Mouse (Mus musculus) MEL (cell line): Measurements from ENCODE around the gene Ecm2. TPM values are rescaled to one million over a fixed set of nuclear protein-coding genes. Genes with fewer than 3 reads are reported as not detected.

Experiments used
- DNase-seq: peaks from one replicate; pipeline ENCODE4 v3.0.0; 2011; ENCODE audit warnings: low read depth, low spot score
- H3K27ac ChIP-seq: 2 replicates; pipeline ENCODE4 v1.5.1; 2012; ENCODE audit warnings: low read depth, mild to moderate bottlenecking, control low read depth, low read length, moderate library complexity; ENCODE audit not compliant: control insufficient read depth
- H3K27me3 ChIP-seq, 2 experiments: fragments of 150-350 bp in 1 of 2; sonication (generic) in 1 of 2; 2 replicates each; pipeline ENCODE4 v1.6.1; 2012; ENCODE audit warnings: low read length in 2 of 2, mild to moderate bottlenecking in 2 of 2, improper control_type of control experiment in 1 of 2, moderate library complexity in 1 of 2; ENCODE audit not compliant: insufficient read depth in 2 of 2, control insufficient read depth in 1 of 2
- H3K36me3 ChIP-seq, 2 experiments: 2 replicates each; pipeline ENCODE4 v1.6.1; 2012 to 2014; ENCODE audit warnings: low read length in 2 of 2, improper control_type of control experiment in 1 of 2, inconsistent platforms in 1 of 2, mild to moderate bottlenecking in 1 of 2; ENCODE audit not compliant: insufficient read depth in 2 of 2, control insufficient read depth in 1 of 2
- H3K4me1 ChIP-seq, 2 experiments: fragments of 150-350 bp in 1 of 2; sonication (generic) in 1 of 2; 2 replicates each; pipeline ENCODE4 v1.6.1; 2012; ENCODE audit warnings: low read length in 2 of 2, improper control_type of control experiment in 1 of 2, mild to moderate bottlenecking in 1 of 2; ENCODE audit not compliant: insufficient read depth in 2 of 2, control insufficient read depth in 1 of 2
- H3K4me3 ChIP-seq, 2 experiments: fragments of 150-350 bp in 1 of 2; sonication (generic) in 1 of 2; 2 replicates each; pipeline ENCODE4 v1.5.1; 2012; ENCODE audit warnings: low read depth in 2 of 2, low read length in 2 of 2, mild to moderate bottlenecking in 2 of 2, moderate library complexity in 2 of 2, control low read depth in 1 of 2, improper control_type of control experiment in 1 of 2; ENCODE audit not compliant: control insufficient read depth in 1 of 2, insufficient read depth in 1 of 2
- H3K79me2 ChIP-seq: 2 replicates; pipeline ENCODE4 v1.6.1; 2012; ENCODE audit warnings: mild to moderate bottlenecking, low read length, moderate library complexity; ENCODE audit not compliant: control insufficient read depth, poor library complexity, insufficient read depth
- H3K9ac ChIP-seq: 2 replicates; pipeline ENCODE4 v1.6.1; 2012; ENCODE audit warnings: low read depth, mild to moderate bottlenecking, control low read depth, low read length, moderate library complexity; ENCODE audit not compliant: control insufficient read depth, poor library complexity, severe bottlenecking
- H3K9me3 ChIP-seq: fragments of 150-350 bp; sonication (generic); replicated peaks from 2 replicates; pipeline ENCODE4 v1.6.1; 2012; ENCODE audit warnings: mild to moderate bottlenecking, low read length, improper control_type of control experiment, moderate library complexity; ENCODE audit not compliant: insufficient read depth
- BHLHE40 ChIP-seq: IDR thresholded peaks from 2 replicates; pipeline ENCODE4 v1.6.1; 2012; ENCODE audit warnings: low read depth, mild to moderate bottlenecking, inconsistent platforms, low read length, improper control_type of control experiment, borderline replicate concordance
- CHD1 ChIP-seq: IDR thresholded peaks from 2 replicates; pipeline ENCODE4 v1.6.1; 2012; ENCODE audit warnings: low read depth, mild to moderate bottlenecking, inconsistent platforms, low read length, improper control_type of control experiment
- CHD2 ChIP-seq: IDR thresholded peaks from 2 replicates; pipeline ENCODE4 v1.6.1; 2011; ENCODE audit warnings: low read length, improper control_type of control experiment
- E2F4 ChIP-seq: IDR thresholded peaks from 2 replicates; pipeline ENCODE4 v1.6.1; 2011; ENCODE audit warnings: low read depth, low read length, improper control_type of control experiment, borderline replicate concordance
- ELF1 ChIP-seq: IDR thresholded peaks from 2 replicates; pipeline ENCODE4 v1.6.1; 2014; ENCODE audit warnings: low read depth, mild to moderate bottlenecking, inconsistent platforms, low read length, improper control_type of control experiment, moderate library complexity
- EP300 ChIP-seq, 2 experiments: IDR thresholded peaks; 2 replicates each; pipeline ENCODE4 v1.6.1; 2011; ENCODE audit warnings: improper control_type of control experiment in 2 of 2, low read length in 2 of 2, low read depth in 1 of 2, mild to moderate bottlenecking in 1 of 2
- GABPA ChIP-seq: IDR thresholded peaks from 2 replicates; pipeline ENCODE4 v1.6.1; 2012; ENCODE audit warnings: low read depth, mild to moderate bottlenecking, inconsistent platforms, low read length, improper control_type of control experiment, moderate library complexity
- GATA1 ChIP-seq: IDR thresholded peaks from 2 replicates; pipeline ENCODE4 v1.6.1; 2011; ENCODE audit warnings: low read depth, low read length, improper control_type of control experiment
- JUND ChIP-seq: IDR thresholded peaks from 2 replicates; pipeline ENCODE4 v1.6.1; 2011; ENCODE audit warnings: low read depth, mild to moderate bottlenecking, improper control_type of control experiment, low read length
- MAFK ChIP-seq: IDR thresholded peaks from 2 replicates; pipeline ENCODE4 v1.6.1; 2011; ENCODE audit warnings: low read depth, mild to moderate bottlenecking, low read length, improper control_type of control experiment, borderline replicate concordance
- MAZ ChIP-seq: IDR thresholded peaks from 2 replicates; pipeline ENCODE4 v1.6.1; 2012; ENCODE audit warnings: low read depth, mild to moderate bottlenecking, inconsistent platforms, low read length, improper control_type of control experiment
- MEF2A ChIP-seq: IDR thresholded peaks from 2 replicates; pipeline ENCODE4 v1.6.1; 2014; ENCODE audit warnings: low read depth, mild to moderate bottlenecking, inconsistent platforms, low read length, improper control_type of control experiment; ENCODE audit not compliant: poor library complexity, insufficient replicate concordance, severe bottlenecking; ENCODE audit errors: extremely low read depth
- MYB ChIP-seq: IDR thresholded peaks from 2 replicates; pipeline ENCODE4 v1.6.1; 2011; ENCODE audit warnings: mild to moderate bottlenecking, low read depth, low read length, improper control_type of control experiment
- NELFE ChIP-seq: IDR thresholded peaks from 2 replicates; pipeline ENCODE4 v1.6.1; 2011; ENCODE audit warnings: low read depth, low read length, improper control_type of control experiment
- NRF1 ChIP-seq: IDR thresholded peaks from 2 replicates; pipeline ENCODE4 v1.6.1; 2014; ENCODE audit warnings: low read depth, mild to moderate bottlenecking, inconsistent platforms, low read length, improper control_type of control experiment, moderate library complexity; ENCODE audit not compliant: poor library complexity, insufficient read depth, severe bottlenecking
- POLR2AphosphoS2 ChIP-seq: IDR thresholded peaks from 2 replicates; pipeline ENCODE4 v1.6.1; 2011; ENCODE audit warnings: low read length, improper control_type of control experiment
- POLR2AphosphoS5 ChIP-seq: IDR thresholded peaks from 2 replicates; pipeline ENCODE4 v1.6.1; 2012; ENCODE audit warnings: low read depth, borderline replicate concordance, mild to moderate bottlenecking, inconsistent platforms, low read length, moderate library complexity, mixed read lengths
- RAD21 ChIP-seq: IDR thresholded peaks from 2 replicates; pipeline ENCODE4 v1.6.1; 2011; ENCODE audit warnings: mild to moderate bottlenecking, low read depth, low read length, improper control_type of control experiment
- RCOR1 ChIP-seq: IDR thresholded peaks from 2 replicates; pipeline ENCODE4 v1.6.1; 2012; ENCODE audit warnings: low read depth, mild to moderate bottlenecking, inconsistent platforms, low read length, improper control_type of control experiment
- SIN3A ChIP-seq: IDR thresholded peaks from 2 replicates; pipeline ENCODE4 v1.6.1; 2012; ENCODE audit warnings: low read length, improper control_type of control experiment, inconsistent platforms
- SMC3 ChIP-seq: IDR thresholded peaks from 2 replicates; pipeline ENCODE4 v1.6.1; 2011; ENCODE audit warnings: low read depth, low read length, improper control_type of control experiment
- TAL1 ChIP-seq: IDR thresholded peaks from 2 replicates; pipeline ENCODE4 v1.6.1; 2012; ENCODE audit warnings: mild to moderate bottlenecking, inconsistent platforms, low read length, moderate library complexity, mixed read lengths
- TBP ChIP-seq: IDR thresholded peaks from 2 replicates; pipeline ENCODE4 v1.8.0; 2011; ENCODE audit warnings: low read depth, low read length, improper control_type of control experiment
- TCF12 ChIP-seq: IDR thresholded peaks from 2 replicates; pipeline ENCODE4 v1.6.1; 2014; ENCODE audit warnings: low read depth, mild to moderate bottlenecking, inconsistent platforms, low read length, improper control_type of control experiment, moderate library complexity
- UBTF ChIP-seq: IDR thresholded peaks from 2 replicates; pipeline ENCODE4 v1.6.1; 2012; ENCODE audit warnings: low read depth, mild to moderate bottlenecking, inconsistent platforms, low read length, improper control_type of control experiment, moderate library complexity, borderline replicate concordance; ENCODE audit not compliant: insufficient read depth
- USF2 ChIP-seq, 2 experiments: IDR thresholded peaks; 2 replicates each; pipeline ENCODE4 v1.6.1; 2011 to 2012; ENCODE audit warnings: improper control_type of control experiment in 2 of 2, low read length in 2 of 2, borderline replicate concordance in 1 of 2, inconsistent platforms in 1 of 2, low read depth in 1 of 2, mild to moderate bottlenecking in 1 of 2; ENCODE audit not compliant: insufficient read depth in 1 of 2
- ZC3H11A ChIP-seq: IDR thresholded peaks from 2 replicates; pipeline ENCODE4 v1.6.1; 2012; ENCODE audit warnings: low read depth, mild to moderate bottlenecking, inconsistent platforms, low read length, improper control_type of control experiment
- ZMIZ1 ChIP-seq: IDR thresholded peaks from 2 replicates; pipeline ENCODE4 v1.6.1; 2012; ENCODE audit warnings: low read depth, mild to moderate bottlenecking, inconsistent platforms, low read length, improper control_type of control experiment, moderate library complexity
- ZNF384 ChIP-seq: IDR thresholded peaks from 2 replicates; pipeline ENCODE4 v1.6.1; 2012; ENCODE audit warnings: low read depth, mild to moderate bottlenecking, inconsistent platforms, low read length, improper control_type of control experiment
- polyA plus RNA-seq, 2 experiments: library from polyadenylated mRNA; stranded (reverse) in 1 of 2; unstranded in 1 of 2; fragments of >175 nt in 1 of 2; fragments of >200 nt in 1 of 2; gene quantifications; 2 replicates each; pipeline versions ENCODE4 v1.2.1 to v1.2.4; 2012; ENCODE audit warnings: low replicate concordance in 2 of 2, low read depth in 1 of 2; ENCODE audit not compliant: insufficient read length in 2 of 2, insufficient read depth in 1 of 2, missing spikeins in 1 of 2
- total RNA-seq: library from RNA; depleted of rRNA; stranded (reverse); fragments of 300-350 nt; gene quantifications from 2 replicates; pipeline ENCODE4 v1.2.3, GENCODE M21; 2012

The Ecm2 gene
- total and polyA plus RNA-seq, 3 experiments: 0.04 to 0.08 TPM; not detected in 1

DNA sequence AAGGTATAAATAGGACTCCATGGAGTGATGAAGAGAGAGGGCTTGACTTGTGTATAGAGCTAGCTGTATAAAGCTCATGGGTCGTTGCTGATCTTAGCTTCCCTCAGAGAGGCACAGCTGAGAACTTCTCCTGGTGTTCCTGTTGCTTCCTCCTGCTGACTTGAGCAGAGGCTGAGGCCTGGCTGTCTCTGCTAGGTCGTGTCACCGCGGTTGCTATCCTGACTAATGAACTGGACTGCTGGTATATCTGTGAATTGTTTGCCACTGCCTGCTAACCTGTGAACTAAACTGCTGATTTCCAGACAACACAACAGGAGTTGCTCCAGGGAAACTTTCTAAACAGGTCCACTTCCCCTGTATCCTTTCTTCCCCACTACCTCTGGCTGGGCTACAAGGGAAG, 34.3 kb upstream of the Ecm2 start:
- Histone ChIP-seq H3K27me3 (no peaks in the 10 kb centered on the region), H3K27ac (no peak overlapping the region), H3K4me1 (no peaks in the 10 kb centered on the region), H3K36me3 (no peaks in the 10 kb centered on the region), H3K9ac (no peak overlapping the region), H3K4me3 (no peak overlapping the region), H3K9me3 (no peaks in the 10 kb centered on the region), H3K79me2 (no peaks in the 10 kb centered on the region)
- no peak for DNase-seq
- TF ChIP-seq JUND (no peak), SMC3 (no peak), RAD21 (no peak), CHD1 (no peak), EP300 (IDR thresholded peaks at IDR 0.05; ENCODE audit: low read depth in 1 of 2, low read length in 2 of 2) (no peak), E2F4 (no peak), MAZ (no peak), BHLHE40 (no peak), NRF1 (no peak), GABPA (no peak), SIN3A (no peak), MAFK (no peak), NELFE (no peak), MEF2A (no peak), ZNF384 (no peak), TBP (no peak), MYB (no peak), ZMIZ1 (no peak), TAL1 (no peak), ELF1 (no peak)

DNA sequence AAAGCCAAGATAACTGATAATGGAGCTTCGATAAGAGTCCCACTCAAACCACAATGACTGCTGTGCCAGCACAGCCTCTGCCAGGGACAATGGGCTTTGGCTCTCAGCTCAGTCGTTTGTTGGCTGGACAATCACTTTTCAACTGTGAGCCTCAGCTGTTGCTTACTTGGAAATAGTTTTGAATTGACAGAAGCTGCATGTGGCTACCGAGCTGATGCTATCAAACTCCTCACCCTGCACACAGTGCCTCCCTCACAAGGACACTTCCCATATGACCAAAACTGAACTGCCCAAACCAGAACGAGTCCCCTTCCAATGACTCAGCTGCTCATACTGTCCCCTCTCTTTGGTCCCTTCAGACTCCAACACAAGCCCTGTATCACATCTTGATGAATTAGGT, 33.8 kb upstream of the Ecm2 start:
- no peak for DNase-seq
- Histone ChIP-seq H3K79me2 (no peaks in the 10 kb centered on the region), H3K36me3 (no peaks in the 10 kb centered on the region), H3K9ac (no peak overlapping the region), H3K9me3 (no peaks in the 10 kb centered on the region), H3K27me3 (no peaks in the 10 kb centered on the region), H3K4me1 (no peaks in the 10 kb centered on the region), H3K27ac (no peak overlapping the region), H3K4me3 (no peak overlapping the region)
- no peak for TF ChIP-seq GATA1
- TF ChIP-seq POLR2AphosphoS2: no peak
- TF ChIP-seq ZC3H11A: no peak
- TF ChIP-seq MEF2A: no peak
- no peak for TF ChIP-seq SIN3A
- TF ChIP-seq CHD2: no peak
- TF ChIP-seq EP300 (IDR thresholded peaks at IDR 0.05; ENCODE audit: low read depth in 1 of 2, low read length in 2 of 2): no peak
- TF ChIP-seq MAFK: no peak
- TF ChIP-seq USF2 (IDR thresholded peaks at IDR 0.05; ENCODE audit: borderline replicate concordance in 1 of 2, insufficient read depth in 1 of 2, low read depth in 1 of 2, low read length in 2 of 2): no peak
- no peak for TF ChIP-seq POLR2AphosphoS5
- TF ChIP-seq RCOR1: no peak
- TF ChIP-seq MYB: no peak
- no peak for TF ChIP-seq TCF12
- no peak for TF ChIP-seq CHD1
- no peak for TF ChIP-seq UBTF
